Mouse (Mus musculus) kidney, postnatal 36 days (tissue): Measurements from ENCODE around the gene Nova1.

Experiments
- DNase-seq, 2 experiments: peaks; one replicate each; pipeline ENCODE4 v3.0.0; 2021 to 2022; ENCODE audit warnings: mixed read lengths in 2 of 2

Nova1 gene

DNA sequence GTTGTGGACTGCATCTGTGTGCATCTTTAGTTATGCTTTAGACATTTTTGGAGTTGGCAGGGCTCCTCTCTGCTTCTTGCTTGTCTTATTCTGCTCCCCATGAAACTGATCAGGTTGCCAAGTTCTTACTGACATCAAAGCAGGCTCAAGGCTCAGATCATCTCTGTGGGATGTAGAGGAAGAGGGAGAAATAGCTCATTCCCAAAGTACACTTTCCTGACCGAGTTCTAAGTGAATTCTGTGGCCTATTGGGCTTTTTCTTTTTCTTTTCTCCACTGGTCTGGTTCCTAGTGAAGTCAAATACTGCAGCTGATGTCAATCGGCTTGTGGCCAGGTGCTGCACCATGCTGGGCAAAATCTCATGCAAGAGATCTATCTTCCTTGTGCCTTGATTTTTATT, 152.0 kb downstream of the Nova1 start:
- no peak for DNase-seq

- DNase-seq = no peak
Measured at GRCm38 (mm10) chr12:46646139-46646611, 172.6 kb downstream of the Nova1 start.

GRCm38 (mm10) chr12:46645365-46645962, 173.3 kb downstream of the Nova1 start:
- DNase-seq = no peak
